Mouse (Mus musculus): ENCODE results near the gene Fam173b. TPM values are rescaled to one million over a fixed set of nuclear protein-coding genes. Genes with fewer than 3 reads are reported as not detected.

Fam173b gene
- polyA plus RNA-seq, 1 experiment from 2014 or later: 16.2 TPM

DNA sequence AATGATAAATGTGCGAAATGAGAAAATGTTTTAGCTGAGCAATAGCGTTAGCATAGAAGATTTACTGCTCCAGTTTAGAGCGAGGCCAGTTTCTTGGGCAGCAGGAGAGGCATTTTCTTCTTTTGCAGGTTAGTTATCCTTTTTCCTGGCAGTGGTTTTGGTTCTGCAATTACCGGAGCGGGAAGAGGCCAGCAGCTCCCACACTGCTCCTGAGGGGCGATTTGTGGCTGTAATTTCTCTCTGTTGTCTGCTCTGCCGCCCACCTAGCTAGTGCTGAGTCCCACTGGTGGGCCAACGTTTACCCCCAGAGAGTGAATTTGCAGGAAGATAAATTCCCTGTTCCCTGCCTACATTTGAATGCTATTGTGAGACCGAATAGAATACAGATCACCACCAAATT, 59.2 kb downstream of the Fam173b start:
- H3K36me3 ChIP-seq (ENCODE audit: control insufficient read depth, insufficient read depth, low read length): no peaks in the 10 kb centered on the region
- no peak overlapping the region for H3K27ac ChIP-seq (replicated peaks; ENCODE audit: low read depth, low read length)
- no peak overlapping the region for H3K9ac ChIP-seq (ENCODE audit: low read depth, low read length)
- no peak overlapping the region for H3K4me2 ChIP-seq (ENCODE audit: low read depth, low read length)
- H3K4me3 ChIP-seq (ENCODE audit: low read depth, low read length): no peak overlapping the region
- H3K9me3 ChIP-seq (ENCODE audit: control insufficient read depth, low read length): no peaks in the 10 kb centered on the region
- no peaks in the 10 kb centered on the region for H3K27me3 ChIP-seq (replicated peaks; ENCODE audit: control insufficient read depth, insufficient read depth, low read length)
- WGBS: 63% methylated on average over 9 of the region's 9 CpGs
- H3K4me1 ChIP-seq (ENCODE audit: control insufficient read depth, insufficient read depth, low read length): no peaks in the 10 kb centered on the region
- ATAC-seq (ENCODE audit: low read depth): no peak
- peak; percentile 8 for DNase-seq (ENCODE audit: low spot score)

DNA sequence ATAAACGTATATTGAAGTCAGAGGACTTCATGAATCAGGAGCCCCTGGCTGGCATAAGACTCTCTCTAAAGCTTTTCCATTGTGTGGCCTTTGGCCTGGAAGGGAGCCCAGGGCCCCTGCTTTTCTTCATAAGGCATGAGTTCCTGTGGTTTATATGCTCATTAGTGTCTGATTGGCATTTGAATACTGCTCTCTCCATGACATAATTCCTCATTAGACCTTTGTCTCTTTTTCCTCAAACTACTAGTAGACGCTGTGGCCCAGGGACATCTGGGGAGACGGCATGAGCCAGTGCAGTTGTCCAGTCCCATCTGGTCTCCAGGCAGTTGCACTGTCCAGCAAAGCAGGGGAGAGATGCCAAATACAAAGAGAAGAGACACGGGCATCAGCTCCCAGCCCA, 60.1 kb downstream of the Fam173b start:
- no peak overlapping the region for H3K9ac ChIP-seq (ENCODE audit: low read depth, low read length)
- H3K27ac ChIP-seq (replicated peaks; ENCODE audit: low read depth, low read length): no peak overlapping the region
- 74% methylated on average over 4 of the region's 4 CpGs for WGBS
- H3K4me1 ChIP-seq (ENCODE audit: control insufficient read depth, insufficient read depth, low read length): no peaks in the 10 kb centered on the region
- DNase-seq (ENCODE audit: low spot score) (peak; percentile 50), ATAC-seq (ENCODE audit: low read depth) (no peak; the same call in 1 of the 2 replicates)
- no peaks in the 10 kb centered on the region for H3K9me3 ChIP-seq (ENCODE audit: control insufficient read depth, low read length)
- H3K27me3 ChIP-seq (replicated peaks; ENCODE audit: control insufficient read depth, insufficient read depth, low read length): no peaks in the 10 kb centered on the region
- no peak overlapping the region for H3K4me3 ChIP-seq (ENCODE audit: low read depth, low read length)
- no peaks in the 10 kb centered on the region for H3K36me3 ChIP-seq (ENCODE audit: control insufficient read depth, insufficient read depth, low read length)
- no peak overlapping the region for H3K4me2 ChIP-seq (ENCODE audit: low read depth, low read length)

DNA sequence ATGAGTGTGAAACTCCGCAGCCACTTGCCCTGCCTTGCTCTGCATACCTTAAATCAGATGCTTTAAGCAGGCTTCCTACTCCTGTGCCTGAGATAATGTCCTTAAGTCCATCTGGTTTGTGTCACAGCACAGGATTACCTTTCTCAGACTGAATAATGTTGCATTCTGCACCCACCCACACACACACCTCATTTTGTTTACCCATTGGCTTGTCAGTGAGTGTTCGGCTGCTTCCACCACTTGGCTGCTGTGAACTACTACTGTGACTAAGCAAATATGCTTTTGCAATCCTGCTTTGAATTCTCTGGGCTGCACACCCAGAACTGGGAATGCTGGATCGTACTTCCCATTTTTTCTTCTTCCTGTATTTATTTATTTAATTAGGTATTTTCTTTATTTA, 61.4 kb downstream of the Fam173b start:
- Histone ChIP-seq H3K4me3 (ENCODE audit: low read depth, low read length) (no peak overlapping the region), H3K36me3 (ENCODE audit: control insufficient read depth, insufficient read depth, low read length) (no peaks in the 10 kb centered on the region), H3K27me3 (replicated peaks; ENCODE audit: control insufficient read depth, insufficient read depth, low read length) (no peaks in the 10 kb centered on the region), H3K9me3 (ENCODE audit: control insufficient read depth, low read length) (no peaks in the 10 kb centered on the region), H3K4me2 (ENCODE audit: low read depth, low read length) (no peak overlapping the region), H3K27ac (replicated peaks; ENCODE audit: low read depth, low read length) (no peak overlapping the region), H3K9ac (ENCODE audit: low read depth, low read length) (no peak overlapping the region), H3K4me1 (ENCODE audit: control insufficient read depth, insufficient read depth, low read length) (no peaks in the 10 kb centered on the region)
- 75% methylated on average over 3 of the region's 3 CpGs for WGBS
- no peak for DNase-seq (ENCODE audit: low spot score)
- ATAC-seq (ENCODE audit: low read depth): no peak

Other genes starting within 250 kb of the Fam173b start
- 1.0 and 1.1 TPM in 2 replicates for gene Ankrd33b, start 234.1 kb upstream of the Fam173b start, polyA plus RNA-seq (2014; fragmentation: Nextera tagmentation; extraction: Ambion mirVana)
- 2.1 and 3.5 TPM in 2 replicates for gene Ropn1l, start 148.1 kb upstream of the Fam173b start, polyA plus RNA-seq (2014; fragmentation: Nextera tagmentation; extraction: Ambion mirVana)
- 33.8 and 35.5 TPM in 2 replicates for gene March6, start 70.8 kb upstream of the Fam173b start, polyA plus RNA-seq (2014; fragmentation: Nextera tagmentation; extraction: Ambion mirVana)
- gene Cmbl, start 36.5 kb upstream of the Fam173b start, polyA plus RNA-seq (2014; fragmentation: Nextera tagmentation; extraction: Ambion mirVana): 6.9 and 11.2 TPM in 2 replicates
- 494 and 532 TPM in 2 replicates for gene Cct5, start within 50 bp of the Fam173b start, polyA plus RNA-seq (2014; fragmentation: Nextera tagmentation; extraction: Ambion mirVana)

All from embryonic facial prominence, embryonic 14.5 days (tissue).